Mouse (Mus musculus) C2C12 (cell line): Measurements from ENCODE around the gene Spata18. TPM values are rescaled to one million over a fixed set of nuclear protein-coding genes. Genes with fewer than 3 reads are reported as not detected.

ENCODE experiments used
- H3K27me3 ChIP-seq: one replicate; pipeline ENCODE4 v1.6.1; 2011; ENCODE audit not compliant: control insufficient read depth, insufficient read depth, insufficient read length
- H3K36me3 ChIP-seq: one replicate; pipeline ENCODE4 v1.6.1; 2011; ENCODE audit not compliant: control insufficient read depth, insufficient read depth
- H3K4me3 ChIP-seq: one replicate; pipeline ENCODE4 v1.5.1; 2011; ENCODE audit warnings: mild to moderate bottlenecking, control low read depth; ENCODE audit not compliant: poor library complexity, insufficient read depth, severe bottlenecking
- H3K79me2 ChIP-seq: one replicate; pipeline ENCODE4 v1.6.1; 2011; ENCODE audit not compliant: control insufficient read depth, insufficient read depth
- H3K79me3 ChIP-seq: one replicate; pipeline ENCODE4 v1.6.1; 2011; ENCODE audit warnings: low read depth, control low read depth
- H3ac ChIP-seq: one replicate; pipeline ENCODE3; 2011; ENCODE audit warnings: low read depth; ENCODE audit not compliant: control insufficient read depth, insufficient read length
- CEBPB ChIP-seq: IDR thresholded peaks from one replicate; pipeline ENCODE4 v1.6.1; 2011; ENCODE audit warnings: low read depth, mild to moderate bottlenecking, control low read depth, moderate library complexity
- CTCF ChIP-seq: IDR thresholded peaks from one replicate; pipeline ENCODE4 v1.5.1; 2011; ENCODE audit not compliant: control insufficient read depth, insufficient read depth, insufficient read length
- FOSL1 ChIP-seq: IDR thresholded peaks from one replicate; pipeline ENCODE4 v1.8.0; 2011; ENCODE audit warnings: mild to moderate bottlenecking, low read length; ENCODE audit not compliant: poor library complexity, insufficient read depth, severe bottlenecking
- MAX ChIP-seq: IDR thresholded peaks from one replicate; pipeline ENCODE4 v1.6.1; 2011; ENCODE audit warnings: mild to moderate bottlenecking, control low read depth
- MYOD1 ChIP-seq: IDR thresholded peaks from one replicate; pipeline ENCODE4 v1.6.1; 2011; ENCODE audit warnings: low read depth; ENCODE audit not compliant: control insufficient read depth, insufficient read length
- MYOG ChIP-seq: IDR thresholded peaks from one replicate; pipeline ENCODE4 v1.6.1; 2011; ENCODE audit not compliant: control insufficient read depth, insufficient read length; ENCODE audit errors: extremely low read depth
- USF1 ChIP-seq: IDR thresholded peaks from one replicate; pipeline ENCODE4 v1.6.1; 2011; ENCODE audit warnings: low read depth, mild to moderate bottlenecking, control low read depth, moderate library complexity
- polyA plus RNA-seq: library from polyadenylated mRNA; unstranded; fragments of >200 nt; fragmentation: generic; extraction: Trizol; gene quantifications from one replicate; pipeline ENCODE4 v1.2.1, GENCODE M21; 2012; ENCODE audit warnings: missing spikeins

The Spata18 gene
- polyA plus RNA-seq, 1 experiment, result not detected

DNA sequence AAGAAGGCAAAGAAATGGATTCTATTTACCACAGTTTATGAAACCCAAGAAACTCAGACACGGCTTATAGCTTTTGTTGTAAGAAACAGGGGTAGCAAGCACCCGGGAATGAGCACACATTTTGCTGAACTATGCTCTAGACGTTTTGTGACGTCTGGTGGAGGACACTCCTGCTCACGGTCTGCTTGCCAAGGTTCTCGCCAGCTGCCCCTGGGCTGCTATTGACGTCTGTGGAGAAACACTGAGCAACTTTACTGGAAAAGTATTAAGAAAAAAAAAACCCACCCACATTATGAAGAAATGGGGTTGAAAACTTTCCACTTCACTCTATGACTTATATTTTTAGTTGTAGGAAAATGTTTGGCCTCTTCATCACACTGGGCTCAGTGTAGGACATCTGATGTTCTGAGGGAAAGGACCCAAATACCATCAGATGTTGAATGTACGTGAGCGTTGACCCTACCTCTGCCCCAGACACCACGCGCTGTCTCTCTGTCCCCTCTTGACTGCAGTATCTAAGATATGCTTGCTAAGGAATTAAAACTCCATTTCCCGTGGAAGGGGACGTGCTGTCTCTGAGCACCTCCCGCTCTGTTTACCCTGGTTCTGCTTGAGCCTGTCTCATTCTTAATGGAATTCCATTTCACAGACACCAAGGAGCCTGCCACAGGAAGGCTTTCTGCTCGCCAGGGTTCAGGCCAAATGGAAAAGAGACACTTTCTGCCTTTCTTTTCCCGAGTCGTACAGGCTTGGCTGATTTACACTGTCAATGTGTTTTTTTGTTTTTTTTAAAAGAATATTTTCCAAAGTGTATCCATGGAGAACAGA lies 50.1 kb downstream of the Spata18 start:
- no peaks in the 10 kb centered on the region for H3K79me2 ChIP-seq
- H3ac ChIP-seq, result no peak overlapping the region
- no peak overlapping the region for H3K4me3 ChIP-seq
- no peaks in the 10 kb centered on the region for H3K36me3 ChIP-seq
- H3K79me3 ChIP-seq, result no peaks in the 10 kb centered on the region
- TF ChIP-seq FOSL1 (no peak), USF1 (no peak), MAX (no peak), MYOG (no peak), MYOD1 (no peak), CTCF (no peak), CEBPB (no peak)
- no peaks in the 10 kb centered on the region for H3K27me3 ChIP-seq

DNA sequence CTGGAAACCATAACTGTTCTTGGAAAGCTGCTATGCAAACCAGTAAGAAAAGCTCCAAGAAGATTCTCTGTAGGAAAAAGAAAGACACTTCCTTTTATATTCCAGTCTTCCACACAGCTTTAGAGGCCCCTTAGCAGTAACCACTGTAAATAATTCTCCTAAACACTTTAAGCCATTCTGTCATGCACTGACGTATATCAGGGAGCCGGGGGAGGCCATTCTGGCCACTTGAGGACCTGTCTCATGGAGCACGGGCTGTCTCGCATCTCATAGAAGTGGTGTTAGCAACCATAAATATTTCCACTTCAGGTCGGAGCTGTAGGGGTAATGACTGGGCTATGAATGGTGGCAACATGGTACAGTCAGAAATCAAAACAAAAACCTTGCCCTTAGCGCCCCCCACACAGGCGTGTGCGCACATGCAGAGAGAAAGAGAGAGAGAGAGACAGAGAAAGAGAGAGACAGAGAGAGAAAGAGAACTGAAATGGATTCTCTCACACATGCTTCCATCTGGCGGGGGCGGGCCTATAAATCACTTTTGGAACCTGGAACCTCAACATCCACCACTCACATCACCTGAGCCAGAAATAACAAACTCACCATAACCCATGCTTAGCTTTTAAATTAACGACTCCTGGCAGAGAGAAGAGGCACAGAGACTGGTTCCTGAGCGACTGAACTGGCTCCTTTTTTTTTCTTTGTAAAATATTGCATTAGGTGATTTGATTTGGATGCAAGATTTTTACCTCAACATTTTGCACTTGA lies 50.9 kb downstream of the Spata18 start:
- TF ChIP-seq MAX, result no peak
- no peak for TF ChIP-seq FOSL1
- no peak for TF ChIP-seq MYOD1
- TF ChIP-seq CTCF, result no peak
- TF ChIP-seq MYOG, result no peak
- TF ChIP-seq CEBPB, result no peak
- TF ChIP-seq USF1, result no peak
- H3K79me3 ChIP-seq, result no peaks in the 10 kb centered on the region

DNA sequence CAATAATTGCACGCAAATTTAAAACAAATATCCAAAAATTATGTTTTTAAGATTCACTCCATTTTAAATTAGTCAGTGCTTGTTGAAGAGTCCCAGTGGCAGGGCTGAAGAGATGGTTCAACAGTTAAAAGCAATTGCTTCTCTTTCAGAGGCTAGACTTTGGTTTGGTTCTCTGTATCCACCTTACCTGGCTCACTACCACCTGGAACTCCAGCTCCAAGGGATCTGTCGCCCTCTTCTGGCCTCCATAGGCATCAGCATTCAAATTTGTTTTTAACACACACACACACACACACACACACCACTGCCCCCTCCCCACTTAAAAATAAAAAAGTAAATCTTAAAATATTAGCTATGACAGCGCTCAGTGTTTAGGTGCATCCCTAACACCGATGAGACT lies 51.9 kb downstream of the Spata18 start:
- peaks cover 3% of the 10 kb centered on the region for H3K27me3 ChIP-seq
- H3K36me3 ChIP-seq, result no peaks in the 10 kb centered on the region
- H3K79me2 ChIP-seq, result no peaks in the 10 kb centered on the region
- H3ac ChIP-seq, result no peak overlapping the region
- TF ChIP-seq CEBPB, result no peak
- no peak for TF ChIP-seq USF1
- no peak for TF ChIP-seq MAX
- TF ChIP-seq MYOD1, result no peak
- TF ChIP-seq FOSL1, result no peak
- TF ChIP-seq CTCF, result no peak
- TF ChIP-seq MYOG, result no peak
- H3K4me3 ChIP-seq, result no peak overlapping the region
- H3K79me3 ChIP-seq, result no peaks in the 10 kb centered on the region

More for the DNA sequence above, 50.9 kb downstream of the Spata18 start:
- Histone ChIP-seq H3K79me2 (no peaks in the 10 kb centered on the region), H3K27me3 (no peaks in the 10 kb centered on the region), H3K36me3 (no peaks in the 10 kb centered on the region), H3ac (no peak overlapping the region), H3K4me3 (no peak overlapping the region)

DNA sequence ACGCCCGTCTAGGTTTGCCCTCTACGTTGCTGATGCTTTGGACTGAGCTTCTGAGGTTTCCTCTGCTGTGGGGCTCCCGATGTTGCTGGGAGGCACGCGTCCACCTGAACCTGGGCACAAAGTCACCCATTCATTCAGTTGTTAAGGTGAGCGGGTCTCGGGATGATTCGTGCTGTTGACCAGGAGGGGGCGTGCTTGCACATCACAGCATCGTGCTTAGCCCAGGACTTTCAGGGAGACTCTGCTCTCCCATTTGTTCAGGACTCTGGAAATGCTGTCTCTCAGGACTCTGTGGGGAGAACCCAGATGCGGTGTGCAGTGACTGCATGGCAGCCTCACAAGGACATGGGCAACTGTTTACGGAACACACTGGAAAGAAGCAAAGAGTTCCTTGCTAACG lies 53.1 kb downstream of the Spata18 start:
- Histone ChIP-seq H3K4me3 (no peak overlapping the region), H3ac (no peak overlapping the region), H3K36me3 (no peaks in the 10 kb centered on the region), H3K27me3 (peaks cover 3% of the 10 kb centered on the region), H3K79me2 (no peaks in the 10 kb centered on the region), H3K79me3 (no peaks in the 10 kb centered on the region)
- TF ChIP-seq USF1 (no peak), MYOD1 (no peak), FOSL1 (no peak), CEBPB (no peak), MYOG (no peak), CTCF (no peak), MAX (no peak)

DNA sequence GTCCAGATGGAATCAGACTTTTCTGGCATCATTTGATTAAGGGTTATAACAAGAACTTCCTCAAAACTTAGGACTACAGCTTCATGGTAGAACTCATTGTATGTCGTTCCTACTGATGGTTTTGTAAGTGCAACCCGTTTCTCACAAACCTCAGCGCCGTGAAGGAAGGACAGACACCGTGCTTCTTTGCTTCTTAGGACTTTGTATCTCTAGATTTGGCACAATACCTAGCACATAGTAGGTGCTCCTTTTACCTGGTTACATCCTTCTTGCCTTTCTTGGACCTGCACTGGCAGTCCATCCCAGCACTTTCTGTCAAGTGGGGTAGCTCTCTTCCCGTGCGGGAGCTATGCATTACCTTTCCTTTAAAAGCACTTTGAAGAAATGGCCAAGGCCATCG lies 53.6 kb downstream of the Spata18 start:
- Histone ChIP-seq H3K4me3 (no peak overlapping the region), H3K36me3 (no peaks in the 10 kb centered on the region)
- TF ChIP-seq MYOG, result no peak
- no peak for TF ChIP-seq USF1
- no peak for TF ChIP-seq MYOD1
- no peak for TF ChIP-seq MAX
- TF ChIP-seq CEBPB, result no peak
- no peak for TF ChIP-seq FOSL1
- TF ChIP-seq CTCF, result no peak

More for the DNA sequence above, 53.6 kb downstream of the Spata18 start:
- Histone ChIP-seq H3K27me3 (peaks cover 3% of the 10 kb centered on the region), H3K79me3 (no peaks in the 10 kb centered on the region), H3K79me2 (no peaks in the 10 kb centered on the region), H3ac (no peak overlapping the region)
